Mouse (Mus musculus): ENCODE measurements around the gene Jam3. TPM values are rescaled to one million over a fixed set of nuclear protein-coding genes. Genes with fewer than 3 reads are reported as not detected.
"Not testable (repeated sequence)": the region's sequence is repeated elsewhere in the genome, so short reads cannot be mapped to it uniquely, and the experiment has no call there.

The Jam3 gene
- polyA plus RNA-seq, 1 experiment from 2014 or later: 64.8 TPM

GRCm38 (mm10) chr9:27165596-27165995 lies 10.4 kb upstream of the Jam3 start:
- 62% methylated on average over 3 of the region's 3 CpGs for WGBS
- ATAC-seq (ENCODE audit: borderline replicate concordance, extremely low read depth, low FRiP score, low TSS enrichment): no peak

GRCm38 (mm10) chr9:27164957-27165356 lies 9.7 kb upstream of the Jam3 start:
- Histone ChIP-seq H3K27ac (no peak overlapping the region), H3K9ac (no peak overlapping the region), H3K36me3 (no peaks in the 10 kb centered on the region), H3K4me2 (no peak overlapping the region), H3K4me1 (no peaks in the 10 kb centered on the region), H3K27me3 (no peaks in the 10 kb centered on the region), H3K4me3 (no peak overlapping the region), H3K9me3 (no peaks in the 10 kb centered on the region)
- 77% methylated on average over 2 of the region's 2 CpGs for WGBS
- ATAC-seq (ENCODE audit: borderline replicate concordance, extremely low read depth, low FRiP score, low TSS enrichment): no peak

More at GRCm38 (mm10) chr9:27165596-27165995, 10.4 kb upstream of the Jam3 start:
- H3K9ac ChIP-seq: no peak overlapping the region
- H3K36me3 ChIP-seq: no peaks in the 10 kb centered on the region
- no peak overlapping the region for H3K4me2 ChIP-seq
- H3K4me1 ChIP-seq: no peaks in the 10 kb centered on the region
- no peak overlapping the region for H3K4me3 ChIP-seq
- H3K9me3 ChIP-seq: no peaks in the 10 kb centered on the region
- no peak overlapping the region for H3K27ac ChIP-seq
- no peaks in the 10 kb centered on the region for H3K27me3 ChIP-seq

- WGBS: 77% methylated on average over 5 of the region's 5 CpGs
Observed at GRCm38 (mm10) chr9:27163661-27164060, 8.4 kb upstream of the Jam3 start.

GRCm38 (mm10) chr9:27153861-27154260 lies 1.4 kb downstream of the Jam3 start:
- H3K27me3 ChIP-seq: peaks cover 8% of the 10 kb centered on the region; the same call in 1 of the 2 replicates
- no peak overlapping the region for H3K9ac ChIP-seq
- no peaks in the 10 kb centered on the region for H3K36me3 ChIP-seq
- 71% methylated on average over 4 of the region's 4 CpGs for WGBS
- H3K9me3 ChIP-seq: no peaks in the 10 kb centered on the region
- H3K4me2 ChIP-seq: peak overlapping the region; percentile 77; the same call in 1 of the 2 replicates
- no peak overlapping the region for H3K27ac ChIP-seq
- peaks cover 8% of the 10 kb centered on the region; the same call in 1 of the 2 replicates for H3K4me1 ChIP-seq
- H3K4me3 ChIP-seq: no peak overlapping the region
- ATAC-seq (ENCODE audit: borderline replicate concordance, extremely low read depth, low FRiP score, low TSS enrichment): no peak

More at GRCm38 (mm10) chr9:27163661-27164060, 8.4 kb upstream of the Jam3 start:
- H3K36me3 ChIP-seq; H3K9me3 ChIP-seq; H3K27ac ChIP-seq; ATAC-seq (ENCODE audit: borderline replicate concordance, extremely low read depth, low FRiP score, low TSS enrichment); H3K4me1 ChIP-seq; H3K9ac ChIP-seq; H3K4me2 ChIP-seq; H3K4me3 ChIP-seq; H3K27me3 ChIP-seq: not testable (repeated sequence)

- 40% methylated on average over 9 of the region's 9 CpGs for WGBS
- Histone ChIP-seq H3K4me3 (no peak overlapping the region), H3K36me3 (no peaks in the 10 kb centered on the region), H3K27ac (no peak overlapping the region), H3K27me3 (no peaks in the 10 kb centered on the region), H3K9ac (no peak overlapping the region), H3K4me1 (peaks cover 12% of the 10 kb centered on the region), H3K4me2 (no peak overlapping the region), H3K9me3 (no peaks in the 10 kb centered on the region)
- ATAC-seq (ENCODE audit: borderline replicate concordance, extremely low read depth, low FRiP score, low TSS enrichment): no peak
Observed at GRCm38 (mm10) chr9:27149836-27150235, 5.4 kb downstream of the Jam3 start.

- WGBS: 30% methylated on average over 18 of the region's 18 CpGs
- Histone ChIP-seq H3K36me3 (no peaks in the 10 kb centered on the region), H3K4me2 (0 out of 2 replicates have a peak overlapping the region, but pooled peaks have one; percentile 2), H3K4me1 (peaks cover 9% of the 10 kb centered on the region), H3K9me3 (no peaks in the 10 kb centered on the region), H3K27ac (no peak overlapping the region), H3K4me3 (no peak overlapping the region), H3K9ac (no peak overlapping the region), H3K27me3 (no peaks in the 10 kb centered on the region)
- ATAC-seq (ENCODE audit: borderline replicate concordance, extremely low read depth, low FRiP score, low TSS enrichment): no peak
Observed at GRCm38 (mm10) chr9:27148631-27149471, 6.4 kb downstream of the Jam3 start.

GRCm38 (mm10) chr9:27147946-27148345 lies 7.3 kb downstream of the Jam3 start:
- no peaks in the 10 kb centered on the region for H3K36me3 ChIP-seq
- no peak overlapping the region for H3K4me3 ChIP-seq
- no peak overlapping the region for H3K27ac ChIP-seq
- no peak for ATAC-seq (ENCODE audit: borderline replicate concordance, extremely low read depth, low FRiP score, low TSS enrichment)
- peaks cover 9% of the 10 kb centered on the region for H3K4me1 ChIP-seq
- H3K4me2 ChIP-seq: no peak overlapping the region
- 83% methylated on average over 8 of the region's 8 CpGs for WGBS
- H3K9ac ChIP-seq: no peak overlapping the region
- no peaks in the 10 kb centered on the region for H3K9me3 ChIP-seq
- H3K27me3 ChIP-seq: no peaks in the 10 kb centered on the region

GRCm38 (mm10) chr9:27146826-27147225 lies 8.4 kb downstream of the Jam3 start:
- H3K4me1 ChIP-seq: peaks cover 9% of the 10 kb centered on the region
- H3K36me3 ChIP-seq: no peaks in the 10 kb centered on the region
- H3K4me3 ChIP-seq: no peak overlapping the region
- no peak for ATAC-seq (ENCODE audit: borderline replicate concordance, extremely low read depth, low FRiP score, low TSS enrichment)
- H3K27me3 ChIP-seq: no peaks in the 10 kb centered on the region
- WGBS: 74% methylated on average over 2 of the region's 2 CpGs
- H3K9ac ChIP-seq: no peak overlapping the region
- H3K9me3 ChIP-seq: no peaks in the 10 kb centered on the region
- no peak overlapping the region for H3K27ac ChIP-seq
- H3K4me2 ChIP-seq: no peak overlapping the region

GRCm38 (mm10) chr9:27144996-27145395 lies 10.2 kb downstream of the Jam3 start:
- no peak overlapping the region for H3K27ac ChIP-seq
- ATAC-seq (ENCODE audit: borderline replicate concordance, extremely low read depth, low FRiP score, low TSS enrichment): no peak
- no peak overlapping the region for H3K4me3 ChIP-seq
- H3K9me3 ChIP-seq: no peaks in the 10 kb centered on the region
- H3K9ac ChIP-seq: no peak overlapping the region
- H3K27me3 ChIP-seq: no peaks in the 10 kb centered on the region
- no peak overlapping the region for H3K4me2 ChIP-seq
- H3K4me1 ChIP-seq: peaks cover 9% of the 10 kb centered on the region
- 0 out of 2 replicates have a peak, but pooled peaks cover 3% of the 10 kb centered on the region for H3K36me3 ChIP-seq
- WGBS: 66% methylated on average over 5 of the region's 5 CpGs

- Histone ChIP-seq H3K9ac (no peak overlapping the region), H3K4me3 (no peak overlapping the region), H3K4me1 (peaks cover 9% of the 10 kb centered on the region), H3K27me3 (no peaks in the 10 kb centered on the region), H3K27ac (no peak overlapping the region), H3K36me3 (0 out of 2 replicates have a peak, but pooled peaks cover 3% of the 10 kb centered on the region), H3K9me3 (no peaks in the 10 kb centered on the region), H3K4me2 (no peak overlapping the region)
- 79% methylated on average over 4 of the region's 4 CpGs for WGBS
- ATAC-seq (ENCODE audit: borderline replicate concordance, extremely low read depth, low FRiP score, low TSS enrichment): no peak
Observed at GRCm38 (mm10) chr9:27144271-27144840, 10.9 kb downstream of the Jam3 start.

GRCm38 (mm10) chr9:27140432-27141065 lies 14.7 kb downstream of the Jam3 start:
- Histone ChIP-seq H3K9ac (no peak overlapping the region), H3K27ac (no peak overlapping the region), H3K4me1 (no peaks in the 10 kb centered on the region), H3K4me3 (no peak overlapping the region), H3K27me3 (no peaks in the 10 kb centered on the region), H3K4me2 (no peak overlapping the region), H3K36me3 (0 out of 2 replicates have a peak, but pooled peaks cover 3% of the 10 kb centered on the region), H3K9me3 (no peaks in the 10 kb centered on the region)
- 94% methylated on average over 10 of the region's 10 CpGs for WGBS
- ATAC-seq (ENCODE audit: borderline replicate concordance, extremely low read depth, low FRiP score, low TSS enrichment): no peak

GRCm38 (mm10) chr9:27136651-27137050 lies 18.6 kb downstream of the Jam3 start:
- no peak for ATAC-seq (ENCODE audit: borderline replicate concordance, extremely low read depth, low FRiP score, low TSS enrichment)
- Histone ChIP-seq H3K9ac (no peak overlapping the region), H3K27ac (no peak overlapping the region), H3K36me3 (0 out of 2 replicates have a peak, but pooled peaks cover 3% of the 10 kb centered on the region), H3K4me3 (no peak overlapping the region), H3K9me3 (no peaks in the 10 kb centered on the region), H3K27me3 (no peaks in the 10 kb centered on the region), H3K4me1 (no peaks in the 10 kb centered on the region), H3K4me2 (no peak overlapping the region)
- WGBS: 69% methylated on average over 8 of the region's 8 CpGs
